ENCODE assay signal across 8 mouse cellular contexts in genomic region chr6:35132806-35133205, GRCm38 (mm10). TPM values are rescaled to one million over a fixed set of nuclear protein-coding genes. Genes with fewer than 3 reads are reported as not detected.
A peak's percentile ranks its signal among the peaks of the same experiment; 100 is the strongest.
DNase-seq lines count a peak whose midpoint lies in the region; ATAC-seq and TF ChIP-seq lines count a peak whose summit lies in the region.

No protein-coding gene starts in this region.

- TF ChIP-seq CTCF in lung, embryonic 14.5 days (IDR thresholded peaks at IDR 0.05; ENCODE audit: low read depth): no peak

- peak; percentile 37 for DNase-seq in CD4-positive, CD25-positive, alpha-beta regulatory T cell, adult 2 months (ENCODE audit: low read depth, low spot score)
- no peak for DNase-seq in lung, embryonic 14.5 days
- no peak for DNase-seq in lung, postnatal 10 days
- DNase-seq in right cerebral cortex, postnatal 4 days: no peak

- peak overlapping the region; percentile 87; the same call in 1 of the 2 replicates for H3K27ac ChIP-seq in lung, embryonic 14.5 days (ENCODE audit: low read depth)
- peak overlapping the region; percentile 92 for H3K27ac ChIP-seq in embryonic facial prominence, embryonic 12.5 days
- H3K27ac ChIP-seq in hindbrain, embryonic 15.5 days (replicated peaks): peak overlapping the region; percentile 93
- peak overlapping the region; percentile 90 for H3K27ac ChIP-seq in midbrain, embryonic 13.5 days

- 0% methylated on average over 11 of the region's 11 CpGs for WGBS in lung, embryonic 14.5 days
- 2% methylated on average over 11 of the region's 11 CpGs for WGBS in embryonic facial prominence, embryonic 12.5 days
- WGBS in hindbrain, embryonic 15.5 days: under 1% methylated on average over 11 of the region's 11 CpGs
- whole genome bisulfite sequencing in midbrain, embryonic 13.5 days: under 1% methylated on average over 11 of the region's 11 CpGs

- peak overlapping the region; percentile 86 for H3K9ac ChIP-seq in lung, embryonic 14.5 days
- peak overlapping the region; percentile 91 for H3K9ac ChIP-seq in embryonic facial prominence, embryonic 12.5 days
- peak overlapping the region; percentile 77 for H3K9ac ChIP-seq in hindbrain, embryonic 15.5 days
- H3K9ac ChIP-seq in midbrain, embryonic 13.5 days (replicated peaks): peak overlapping the region; percentile 94

- H3K27me3 ChIP-seq in lung, embryonic 14.5 days (ENCODE audit: insufficient read depth, low read length): no peaks in the 10 kb centered on the region
- H3K27me3 ChIP-seq in embryonic facial prominence, embryonic 12.5 days: no peaks in the 10 kb centered on the region
- no peaks in the 10 kb centered on the region for H3K27me3 ChIP-seq in hindbrain, embryonic 15.5 days
- H3K27me3 ChIP-seq in midbrain, embryonic 13.5 days: no peaks in the 10 kb centered on the region

- no peaks in the 10 kb centered on the region for H3K9me3 ChIP-seq in lung, embryonic 14.5 days (ENCODE audit: low read depth, low read length)
- H3K9me3 ChIP-seq in embryonic facial prominence, embryonic 12.5 days: no peaks in the 10 kb centered on the region
- no peaks in the 10 kb centered on the region for H3K9me3 ChIP-seq in hindbrain, embryonic 15.5 days
- H3K9me3 ChIP-seq in midbrain, embryonic 13.5 days: no peaks in the 10 kb centered on the region

- no peaks in the 10 kb centered on the region for H3K36me3 ChIP-seq in lung, embryonic 14.5 days (ENCODE audit: insufficient read depth)
- H3K36me3 ChIP-seq in embryonic facial prominence, embryonic 12.5 days: no peaks in the 10 kb centered on the region
- H3K36me3 ChIP-seq in hindbrain, embryonic 15.5 days: no peaks in the 10 kb centered on the region
- H3K36me3 ChIP-seq in midbrain, embryonic 13.5 days: no peaks in the 10 kb centered on the region

- peak overlapping the region; percentile 69 for H3K4me2 ChIP-seq in lung, embryonic 14.5 days
- H3K4me2 ChIP-seq in embryonic facial prominence, embryonic 12.5 days (replicated peaks): peak overlapping the region; percentile 93
- H3K4me2 ChIP-seq in hindbrain, embryonic 15.5 days: peak overlapping the region; percentile 72
- peak overlapping the region; percentile 90 for H3K4me2 ChIP-seq in midbrain, embryonic 13.5 days (replicated peaks)

- peak overlapping the region; percentile 74 for H3K4me3 ChIP-seq in lung, embryonic 14.5 days (ENCODE audit: low read depth, low read length)
- H3K4me3 ChIP-seq in embryonic facial prominence, embryonic 12.5 days: peak overlapping the region; percentile 84
- H3K4me3 ChIP-seq in hindbrain, embryonic 15.5 days: peak overlapping the region; percentile 56
- H3K4me3 ChIP-seq in midbrain, embryonic 13.5 days (replicated peaks): peak overlapping the region; percentile 90

- peaks cover 11% of the 10 kb centered on the region for H3K4me1 ChIP-seq in lung, embryonic 14.5 days (ENCODE audit: insufficient read depth)
- peaks cover 10% of the 10 kb centered on the region for H3K4me1 ChIP-seq in embryonic facial prominence, embryonic 12.5 days
- peaks cover 28% of the 10 kb centered on the region for H3K4me1 ChIP-seq in hindbrain, embryonic 15.5 days (replicated peaks)
- H3K4me1 ChIP-seq in midbrain, embryonic 13.5 days (replicated peaks): peaks cover 26% of the 10 kb centered on the region

- ATAC-seq in CD4-positive, CD25-positive, alpha-beta regulatory T cell, adult 4 months: no peak
- ATAC-seq in lung, embryonic 14.5 days (ENCODE audit: insufficient read depth): peak; percentile 10; the same call in 1 of the 2 replicates
- no peak for ATAC-seq in embryonic facial prominence, embryonic 12.5 days (ENCODE audit: insufficient number of reproducible peaks, insufficient read depth, low FRiP score, low TSS enrichment)
- peak; percentile 5 for ATAC-seq in hindbrain, embryonic 15.5 days (ENCODE audit: low FRiP score, low read depth)
- ATAC-seq in midbrain, embryonic 13.5 days: peak; percentile 10

RNA-seq across cellular contexts. Expression of gene Cnot4, which starts 0.7 kb away (rescaled TPM):
- 10 to 100 TPM; 50.3 to 72.7 TPM for polyA plus RNA-seq in CD4-positive, CD25-positive, alpha-beta regulatory T cell, adult 4 months (2017; shearing (Covaris generic))
- 31.8 and 31.9 TPM in 2 replicates for polyA plus RNA-seq in lung, embryonic 14.5 days (2014; fragmentation: Nextera tagmentation; extraction: Ambion mirVana)
- polyA plus RNA-seq in embryonic facial prominence, embryonic 12.5 days (2016; fragmentation: Nextera tagmentation; extraction: Ambion mirVana): 27.9 and 31.9 TPM in 2 replicates
- 30.1 and 33.2 TPM in 2 replicates for polyA plus RNA-seq in hindbrain, embryonic 15.5 days (2015; fragmentation: Nextera tagmentation; extraction: Ambion mirVana)
- 34.8 and 35.4 TPM in 2 replicates for polyA plus RNA-seq in midbrain, embryonic 13.5 days (2015; fragmentation: Nextera tagmentation; extraction: Ambion mirVana)

RNA-seq across cellular contexts. Expression of gene Nup205, which starts 44.4 kb away (rescaled TPM):
- 10 to 100 TPM; 17.4 to 17.8 TPM for polyA plus RNA-seq in CD4-positive, CD25-positive, alpha-beta regulatory T cell, adult 4 months (2017; shearing (Covaris generic))
- polyA plus RNA-seq in lung, embryonic 14.5 days (2014; fragmentation: Nextera tagmentation; extraction: Ambion mirVana): 58.3 and 65.3 TPM in 2 replicates
- 41.0 and 45.1 TPM in 2 replicates for polyA plus RNA-seq in embryonic facial prominence, embryonic 12.5 days (2016; fragmentation: Nextera tagmentation; extraction: Ambion mirVana)
- polyA plus RNA-seq in hindbrain, embryonic 15.5 days (2015; fragmentation: Nextera tagmentation; extraction: Ambion mirVana): 21.2 and 21.4 TPM in 2 replicates
- 29.4 and 30.2 TPM in 2 replicates for polyA plus RNA-seq in midbrain, embryonic 13.5 days (2015; fragmentation: Nextera tagmentation; extraction: Ambion mirVana)

Comparison
In these comparisons a context has a peak if more than half of its experiments do, and no peak if none do; other contexts are left out.
1. ATAC-seq: peak in lung, embryonic 14.5 days (single experiment), hindbrain, embryonic 15.5 days (single experiment) and midbrain, embryonic 13.5 days (single experiment); none in CD4-positive, CD25-positive, alpha-beta regulatory T cell, adult 4 months (single experiment) and embryonic facial prominence, embryonic 12.5 days (single experiment).
2. Peak in every context shown above with its lines, with median percentiles within 50 percentile points of each other: H3K27ac ChIP-seq, H3K4me2 ChIP-seq, H3K4me3 ChIP-seq and H3K9ac ChIP-seq.